Mouse (Mus musculus) heart, adult 2 months (tissue): ENCODE measurements at regions not wholly inside any gene's neighbourhood (a gene's known extent, or its start where the extent isn't known, plus 50 kb on each side); places are given as distances from the start of the nearest gene placed in this dataset.

Source experiments
- CTCF ChIP-seq: fragments of 200-600 bp; IDR thresholded peaks from 2 replicates; pipeline ENCODE4 v1.8.1; 2022; ENCODE audit warnings: antibody characterized with exemption, mild to moderate bottlenecking, moderate library complexity
- EP300 ChIP-seq: fragments of 200-500 bp; IDR thresholded peaks from 2 replicates; pipeline ENCODE4 v1.6.1; 2011; ENCODE audit warnings: low read depth, low read length, control low read depth; ENCODE audit not compliant: insufficient read depth
- POLR2A ChIP-seq: fragments of 200-500 bp; IDR thresholded peaks from 2 replicates; pipeline ENCODE4 v1.6.1; 2011; ENCODE audit warnings: mild to moderate bottlenecking, low read depth, low read length, control low read depth; ENCODE audit not compliant: insufficient read depth

DNA sequence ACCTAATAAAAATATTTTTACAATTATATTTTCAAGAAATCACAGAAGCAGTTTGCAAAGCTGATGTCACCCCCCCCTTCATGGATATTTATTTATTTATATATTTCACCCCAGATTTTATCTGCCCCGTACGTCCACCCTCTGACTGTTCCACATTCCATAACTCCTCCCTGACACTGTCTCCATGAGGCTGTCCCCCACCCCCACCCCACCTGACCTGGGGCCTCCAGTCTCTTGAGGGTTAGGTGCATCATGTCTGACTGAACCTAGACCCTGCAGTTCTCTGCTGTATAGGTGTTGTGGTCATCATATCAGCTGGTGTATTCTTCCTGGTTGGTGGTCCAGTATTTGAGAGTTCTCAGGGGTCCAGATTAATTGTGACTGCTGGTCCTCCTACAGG is 1083.9 kb upstream of the Cadm2 start:
- TF ChIP-seq POLR2A (no peak), CTCF (no peak), EP300 (no peak)
